Mouse (Mus musculus) embryonic facial prominence, embryonic 15.5 days (tissue): ENCODE data around the gene Olfr818. TPM values are rescaled to one million over a fixed set of nuclear protein-coding genes. Genes with fewer than 3 reads are reported as not detected.
"Not testable (repeated sequence)": the region's sequence is repeated elsewhere in the genome, so short reads cannot be mapped to it uniquely, and the experiment has no call there.

ENCODE experiments used
- ATAC-seq: fragments of 200-750 bp; cut with Nextera tagmentation; 2 replicates; pipeline ENCODE4 v1.8.0; 2017; ENCODE audit warnings: low read depth, moderate TSS enrichment; ENCODE audit not compliant: insufficient number of reproducible peaks, low FRiP score, low TSS enrichment
- H3K27ac ChIP-seq: fragments of 300-500 bp; sonication (generic); replicated peaks from 2 replicates; pipeline ENCODE4 v1.5.1; 2015; ENCODE audit warnings: mild to moderate bottlenecking, inconsistent platforms
- H3K27me3 ChIP-seq: fragments of 300-500 bp; sonication (generic); 2 replicates; pipeline ENCODE4 v1.6.1; 2015; ENCODE audit warnings: inconsistent platforms
- H3K36me3 ChIP-seq: fragments of 300-500 bp; sonication (generic); 2 replicates; pipeline ENCODE4 v1.6.1; 2015; ENCODE audit warnings: mild to moderate bottlenecking, inconsistent platforms
- H3K4me1 ChIP-seq: fragments of 300-500 bp; sonication (generic); 2 replicates; pipeline ENCODE4 v1.6.1; 2015; ENCODE audit warnings: inconsistent platforms
- H3K4me2 ChIP-seq: fragments of 300-500 bp; sonication (generic); replicated peaks from 2 replicates; pipeline ENCODE4 v1.6.1; 2015; ENCODE audit warnings: mild to moderate bottlenecking, inconsistent platforms
- H3K4me3 ChIP-seq: fragments of 300-500 bp; sonication (generic); replicated peaks from 2 replicates; pipeline ENCODE4 v1.5.1; 2015; ENCODE audit warnings: mild to moderate bottlenecking, inconsistent platforms
- H3K9ac ChIP-seq: fragments of 300-500 bp; sonication (generic); 2 replicates; pipeline ENCODE4 v1.6.1; 2015; ENCODE audit warnings: inconsistent platforms
- H3K9me3 ChIP-seq: fragments of 300-500 bp; sonication (generic); replicated peaks from 2 replicates; pipeline ENCODE4 v1.6.1; 2016; ENCODE audit warnings: inconsistent platforms
- WGBS: fragments of 180-500 bp; shearing (Covaris S2); methylation state at CpG from one replicate; pipeline ENCODE4 v1.1.7; 2015; 5-methylcytosine and 5-hydroxymethylcytosine counted together
- polyA plus RNA-seq: library from polyadenylated mRNA; unstranded; fragments of >200 nt; fragmentation: Nextera tagmentation; extraction: Ambion mirVana; gene quantifications from 2 replicates; pipeline ENCODE4 v1.2.1, GENCODE M21; 2015

The Olfr818 gene
- polyA plus RNA-seq, result not detected in 2 replicates

DNA sequence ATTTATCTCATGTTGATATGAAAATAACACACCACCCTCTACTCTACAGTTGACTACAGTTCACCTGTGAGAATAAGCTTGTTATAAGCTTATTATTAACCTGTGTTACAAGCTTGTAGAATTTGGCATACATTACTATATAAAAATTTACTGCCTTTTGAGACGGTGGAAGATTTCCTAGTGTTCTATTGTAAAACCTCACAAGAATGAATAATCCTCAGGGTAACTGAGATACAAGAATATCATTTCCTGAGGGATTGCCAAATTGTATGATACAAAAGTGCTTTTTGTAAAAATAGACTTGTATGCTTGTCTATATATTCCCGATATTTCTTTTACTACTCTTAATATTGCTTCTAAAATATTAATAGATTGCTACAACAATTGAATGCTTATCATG is at the start of gene Olfr818:
TSS of gene Olfr818 (minus strand) at position 101 of the 400 bp plus-strand sequence.
- Histone ChIP-seq H3K27ac (no peak within 1 kb of the TSS), H3K4me2 (no peak within 1 kb of the TSS), H3K27me3 (no peaks in the 10 kb centered on the region), H3K36me3 (no peaks in the 10 kb centered on the region), H3K4me1 (no peaks in the 10 kb centered on the region), H3K9me3 (no peaks in the 10 kb centered on the region), H3K4me3 (no peak within 1 kb of the TSS), H3K9ac (no peak within 1 kb of the TSS)
- no peak for ATAC-seq
- 96% methylated on average over 2 of the region's 2 CpGs for WGBS

DNA sequence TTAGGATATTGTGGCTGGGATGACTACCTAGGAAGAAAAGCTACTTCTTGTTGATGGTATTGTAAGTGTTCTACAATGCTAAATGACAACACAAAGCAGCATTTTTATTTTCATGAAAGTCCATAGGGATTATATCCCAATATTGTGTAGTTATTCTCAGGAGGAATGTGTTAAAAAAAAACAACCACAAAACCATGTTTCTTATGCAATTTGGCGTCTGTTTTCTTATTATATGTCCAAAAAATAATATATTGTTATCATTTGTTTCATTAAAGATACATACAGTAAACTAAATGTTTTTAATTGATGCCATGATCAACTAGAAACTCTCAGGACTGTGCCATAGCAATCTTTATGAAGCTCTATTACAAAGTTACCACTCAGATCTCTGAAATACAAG is 36.1 kb upstream of the Olfr818 start, which contains the start of gene Gm10310:
TSS of gene Gm10310 (minus strand) at position 101 of the 400 bp plus-strand sequence.
- ATAC-seq, H3K27ac ChIP-seq, H3K4me2 ChIP-seq, H3K27me3 ChIP-seq, H3K36me3 ChIP-seq, H3K9me3 ChIP-seq, H3K9ac ChIP-seq, H3K4me3 ChIP-seq, H3K4me1 ChIP-seq: not testable (repeated sequence)
- no CpG with 5 or more reads among the region's 1 CpGs for WGBS

GRCm38 (mm10) chr10:129981867-129982266 is 33.0 kb upstream of the Olfr818 start:
- H3K4me3 ChIP-seq, H3K4me1 ChIP-seq, H3K4me2 ChIP-seq, H3K9ac ChIP-seq, ATAC-seq, H3K9me3 ChIP-seq, H3K27ac ChIP-seq, H3K36me3 ChIP-seq, H3K27me3 ChIP-seq: not testable (repeated sequence)
- WGBS, result no CpG with 5 or more reads among the region's 3 CpGs

- not testable (repeated sequence) for H3K9ac ChIP-seq, H3K9me3 ChIP-seq, H3K36me3 ChIP-seq, ATAC-seq, H3K27ac ChIP-seq, H3K27me3 ChIP-seq, H3K4me3 ChIP-seq, H3K4me1 ChIP-seq, H3K4me2 ChIP-seq
- WGBS, result no CpG with 5 or more reads among the region's 2 CpGs
These were observed 27.1 kb upstream of the Olfr818 start, which contains the start of gene Olfr247 for GRCm38 (mm10) chr10:129976040-129976439. Gene Olfr247, minus strand, starts transcription at chr10:129976140.

GRCm38 (mm10) chr10:129972994-129973393 is 24.1 kb upstream of the Olfr818 start:
- not testable (repeated sequence) for H3K9ac ChIP-seq, H3K27ac ChIP-seq
- no CpG with 5 or more reads among the region's 3 CpGs for WGBS

DNA sequence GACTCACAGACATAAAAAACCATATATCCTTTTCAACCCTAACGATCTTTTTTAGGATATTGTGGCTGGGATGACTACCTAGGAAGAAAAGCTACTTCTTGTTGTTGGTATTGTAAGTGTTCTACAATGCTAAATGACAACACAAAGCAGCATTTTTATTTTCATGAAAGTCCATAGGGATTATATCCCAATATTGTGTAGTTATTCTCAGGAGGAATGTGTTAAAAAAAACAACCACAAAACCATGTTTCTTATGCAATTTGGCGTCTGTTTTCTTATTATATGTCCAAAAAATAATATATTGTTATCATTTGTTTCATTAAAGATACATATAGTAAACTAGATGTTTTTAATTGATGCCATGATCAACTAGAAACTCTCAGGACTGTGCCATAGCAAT is 18.3 kb upstream of the Olfr818 start, which contains the start of gene Olfr819:
TSS of gene Olfr819 (minus strand) at position 101 of the 400 bp plus-strand sequence.
- not testable (repeated sequence) for H3K36me3 ChIP-seq, H3K4me2 ChIP-seq, H3K4me3 ChIP-seq, H3K9me3 ChIP-seq, H3K27ac ChIP-seq, H3K9ac ChIP-seq, ATAC-seq, H3K4me1 ChIP-seq, H3K27me3 ChIP-seq
- 72% methylated on average over 2 of the region's 2 CpGs for WGBS

More at GRCm38 (mm10) chr10:129972994-129973393, 24.1 kb upstream of the Olfr818 start:
- H3K4me1 ChIP-seq, H3K4me2 ChIP-seq, H3K4me3 ChIP-seq, H3K36me3 ChIP-seq, H3K9me3 ChIP-seq, H3K27me3 ChIP-seq, ATAC-seq: not testable (repeated sequence)

DNA sequence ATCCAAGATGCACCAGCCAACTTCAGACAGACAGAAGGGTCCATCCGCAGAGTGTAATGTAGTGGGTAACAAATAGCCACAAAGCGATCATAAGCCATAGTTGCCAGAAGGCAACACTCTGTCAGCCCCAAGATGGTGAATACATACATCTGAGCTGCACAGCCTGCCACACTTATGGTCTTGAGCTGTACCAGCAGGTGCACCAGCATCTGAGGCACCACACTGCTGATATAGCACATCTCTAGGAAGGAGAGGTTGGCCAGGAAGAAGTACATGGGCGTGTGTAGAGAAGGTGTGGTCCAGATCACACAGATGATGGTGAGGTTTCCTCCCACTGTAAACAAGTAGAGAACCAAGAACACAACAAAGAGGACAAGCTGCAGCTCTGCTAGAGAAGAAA is 17.3 kb upstream of the Olfr818 start:
- H3K36me3 ChIP-seq, H3K9ac ChIP-seq, H3K4me1 ChIP-seq, H3K4me2 ChIP-seq, H3K27ac ChIP-seq, H3K9me3 ChIP-seq, H3K4me3 ChIP-seq, H3K27me3 ChIP-seq, ATAC-seq: not testable (repeated sequence)
- WGBS, result 92% methylated on average over 2 of the region's 3 CpGs

DNA sequence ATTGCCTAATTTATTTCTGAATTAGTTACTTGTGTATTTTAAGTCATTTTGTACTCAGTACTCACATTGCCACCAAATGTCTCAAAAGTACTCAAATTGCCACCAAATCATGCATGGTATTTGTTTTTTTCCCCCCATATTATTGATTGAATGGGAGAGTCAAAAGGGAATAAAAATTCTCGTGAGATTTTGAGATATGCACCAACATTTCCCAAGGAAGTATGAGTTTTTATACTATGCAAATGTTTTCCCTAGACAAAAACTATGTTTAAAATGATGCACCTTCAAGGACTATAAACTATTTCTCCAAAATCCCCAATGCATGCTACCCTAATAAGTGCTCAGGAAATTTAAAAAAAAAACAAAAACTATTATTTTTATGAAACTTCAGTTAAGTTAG is 33.4 kb downstream of the Olfr818 start, which contains the start of gene Olfr816:
TSS of gene Olfr816 (minus strand) at position 101 of the 400 bp plus-strand sequence.
- Histone ChIP-seq H3K36me3 (no peaks in the 10 kb centered on the region), H3K27me3 (no peaks in the 10 kb centered on the region), H3K4me2 (no peak within 1 kb of the TSS), H3K9me3 (no peaks in the 10 kb centered on the region), H3K27ac (no peak within 1 kb of the TSS), H3K4me3 (no peak within 1 kb of the TSS), H3K4me1 (no peaks in the 10 kb centered on the region), H3K9ac (no peak within 1 kb of the TSS)
- 55% methylated on average over 1 of the region's 1 CpGs for WGBS
- ATAC-seq, result no peak

GRCm38 (mm10) chr10:129905767-129906166 is 43.1 kb downstream of the Olfr818 start, which contains the start of gene Olfr815:
Gene Olfr815, minus strand, starts transcription at chr10:129905867.
- H3K4me2 ChIP-seq, H3K27ac ChIP-seq, ATAC-seq, H3K4me1 ChIP-seq, H3K27me3 ChIP-seq, H3K4me3 ChIP-seq, H3K36me3 ChIP-seq, H3K9ac ChIP-seq, H3K9me3 ChIP-seq: not testable (repeated sequence)
- 64% methylated on average over 1 of the region's 1 CpGs for WGBS

Other genes with a start within 250 kb of the Olfr818 start
- not detected in 2 replicates for gene Olfr804, start 245.9 kb downstream of the Olfr818 start, polyA plus RNA-seq
- 0.05 TPM in 1 of 2 replicates, not detected in the other for gene Olfr805, start 219.7 kb downstream of the Olfr818 start, polyA plus RNA-seq
- gene Olfr806, start 207.2 kb downstream of the Olfr818 start, polyA plus RNA-seq, result not detected in 2 replicates
- 0.17 TPM in 1 of 2 replicates, not detected in the other for gene Olfr807, start 191.3 kb downstream of the Olfr818 start, polyA plus RNA-seq
- gene Olfr808, start 183.6 kb downstream of the Olfr818 start, polyA plus RNA-seq, result not detected in 2 replicates
- gene Olfr809, start 174.5 kb downstream of the Olfr818 start, polyA plus RNA-seq, result 0.17 TPM in 1 of 2 replicates, not detected in the other
- 0.26 and 0.44 TPM in 2 replicates for gene Olfr810, start 154.2 kb downstream of the Olfr818 start, polyA plus RNA-seq
- not detected in 2 replicates for gene Olfr811, start 144.7 kb downstream of the Olfr818 start, polyA plus RNA-seq
- 0.13 and 0.41 TPM in 2 replicates for gene Olfr812, start 103.0 kb downstream of the Olfr818 start, polyA plus RNA-seq
- gene Olfr813, start 93.7 kb downstream of the Olfr818 start, polyA plus RNA-seq, result 0.20 and 0.33 TPM in 2 replicates
- gene Olfr814, start 69.2 kb downstream of the Olfr818 start, polyA plus RNA-seq, result not detected in 2 replicates
- 0.17 TPM in 1 of 2 replicates, not detected in the other for gene Olfr815, start 43.2 kb downstream of the Olfr818 start, polyA plus RNA-seq
- not detected in 2 replicates for gene Olfr816, start 33.5 kb downstream of the Olfr818 start, polyA plus RNA-seq
- 0.04 TPM in 1 of 2 replicates, not detected in the other for gene Olfr819, start 18.2 kb upstream of the Olfr818 start, polyA plus RNA-seq
- 0.11 TPM in 1 of 2 replicates, not detected in the other for gene Olfr247, start 27.0 kb upstream of the Olfr818 start, polyA plus RNA-seq
- gene Gm10310, start 36.0 kb upstream of the Olfr818 start, polyA plus RNA-seq, result 0.09 TPM in 1 of 2 replicates, not detected in the other
- gene Olfr820, start 63.5 kb upstream of the Olfr818 start, polyA plus RNA-seq, result 0.04 and 0.11 TPM in 2 replicates
- gene Olfr821, start 81.2 kb upstream of the Olfr818 start, polyA plus RNA-seq, result not detected in 2 replicates
- gene Olfr822, start 122.1 kb upstream of the Olfr818 start, polyA plus RNA-seq, result 0.23 TPM in 1 of 2 replicates, not detected in the other
- not detected in 2 replicates for gene Olfr823, start 166.3 kb upstream of the Olfr818 start, polyA plus RNA-seq
- not detected in 2 replicates for gene Olfr824, start 180.9 kb upstream of the Olfr818 start, polyA plus RNA-seq
- gene Olfr825, start 217.7 kb upstream of the Olfr818 start, polyA plus RNA-seq, result 0.27 TPM in 1 of 2 replicates, not detected in the other
- gene Olfr826, start 235.1 kb upstream of the Olfr818 start, polyA plus RNA-seq, result not detected in 2 replicates